Mouse (Mus musculus): Measurements from ENCODE around the gene Irak1.

The Irak1 gene

GRCm38 (mm10) chrX:74023188-74024049 is at the start of gene Irak1:
Gene Irak1, minus strand, starts transcription at chrX:74023918.
- DNase-seq (ENCODE audit: low spot score) = peak; percentile 80

- DNase-seq (ENCODE audit: low spot score) = no peak
Observed at GRCm38 (mm10) chrX:74070794-74071193, 47.1 kb upstream of the Irak1 start.

GRCm38 (mm10) chrX:74067891-74068290 is 44.2 kb upstream of the Irak1 start:
- DNase-seq (ENCODE audit: low spot score) = no peak

- DNase-seq (ENCODE audit: low spot score) = no peak
Observed at GRCm38 (mm10) chrX:74045107-74045506, 21.4 kb upstream of the Irak1 start.

GRCm38 (mm10) chrX:74037702-74038375 is 14.1 kb upstream of the Irak1 start:
- DNase-seq (ENCODE audit: low spot score) = no peak

GRCm38 (mm10) chrX:74030000-74030399 is 6.3 kb upstream of the Irak1 start:
- DNase-seq (ENCODE audit: low spot score) = no peak

- DNase-seq (ENCODE audit: low spot score) = no peak
Observed at GRCm38 (mm10) chrX:74022795-74023187, 927 bp downstream of the Irak1 start.

- no peak for DNase-seq (ENCODE audit: low spot score)
Observed at GRCm38 (mm10) chrX:74014597-74014996, 9.1 kb downstream of the Irak1 start.

- no peak for DNase-seq (ENCODE audit: low spot score)
Observed at GRCm38 (mm10) chrX:74008063-74008462, 15.7 kb downstream of the Irak1 start.

GRCm38 (mm10) chrX:74006401-74006800 is 17.3 kb downstream of the Irak1 start:
- no peak for DNase-seq (ENCODE audit: low spot score)

- DNase-seq (ENCODE audit: low spot score) = no peak
Observed at GRCm38 (mm10) chrX:74003644-74004043, 20.1 kb downstream of the Irak1 start.

GRCm38 (mm10) chrX:74001024-74001423 is 22.7 kb downstream of the Irak1 start:
- no peak for DNase-seq (ENCODE audit: low spot score)

- DNase-seq (ENCODE audit: low spot score) = peak; percentile 33
Observed at GRCm38 (mm10) chrX:73998911-73999869, 24.5 kb downstream of the Irak1 start.

GRCm38 (mm10) chrX:73977783-73978182 is 45.9 kb downstream of the Irak1 start:
- DNase-seq (ENCODE audit: low spot score) = no peak

- DNase-seq (ENCODE audit: low spot score) = no peak
Observed at GRCm38 (mm10) chrX:73976283-73976682, 47.4 kb downstream of the Irak1 start.

- DNase-seq (ENCODE audit: low spot score) = no peak
Observed at GRCm38 (mm10) chrX:73972774-73973173, 50.9 kb downstream of the Irak1 start.

GRCm38 (mm10) chrX:73970781-73971180 is 52.9 kb downstream of the Irak1 start:
- no peak for DNase-seq (ENCODE audit: low spot score)

GRCm38 (mm10) chrX:73969729-73970128 is 54.0 kb downstream of the Irak1 start:
- DNase-seq (ENCODE audit: low spot score) = no peak

GRCm38 (mm10) chrX:73969167-73969566 is 54.6 kb downstream of the Irak1 start:
- DNase-seq (ENCODE audit: low spot score) = no peak

GRCm38 (mm10) chrX:73967177-73968075 is 56.3 kb downstream of the Irak1 start:
- peak; percentile 83 for DNase-seq (ENCODE audit: low spot score)
